Mouse (Mus musculus) subcutaneous adipose tissue, adult 2 months (tissue): ENCODE results near the gene Scn1b. TPM values are rescaled to one million over a fixed set of nuclear protein-coding genes. Genes with fewer than 3 reads are reported as not detected.

Experiments
- polyA plus RNA-seq: library from polyadenylated mRNA; depleted of rRNA; stranded (reverse); fragments of >200 nt; gene quantifications from 2 replicates; pipeline ENCODE4 v1.2.3, GENCODE M21; 2012; ENCODE audit warnings: low replicate concordance; rRNA removed

Gene Scn1b
- 58.1 and 69.7 TPM in 2 replicates for polyA plus RNA-seq

DNA sequence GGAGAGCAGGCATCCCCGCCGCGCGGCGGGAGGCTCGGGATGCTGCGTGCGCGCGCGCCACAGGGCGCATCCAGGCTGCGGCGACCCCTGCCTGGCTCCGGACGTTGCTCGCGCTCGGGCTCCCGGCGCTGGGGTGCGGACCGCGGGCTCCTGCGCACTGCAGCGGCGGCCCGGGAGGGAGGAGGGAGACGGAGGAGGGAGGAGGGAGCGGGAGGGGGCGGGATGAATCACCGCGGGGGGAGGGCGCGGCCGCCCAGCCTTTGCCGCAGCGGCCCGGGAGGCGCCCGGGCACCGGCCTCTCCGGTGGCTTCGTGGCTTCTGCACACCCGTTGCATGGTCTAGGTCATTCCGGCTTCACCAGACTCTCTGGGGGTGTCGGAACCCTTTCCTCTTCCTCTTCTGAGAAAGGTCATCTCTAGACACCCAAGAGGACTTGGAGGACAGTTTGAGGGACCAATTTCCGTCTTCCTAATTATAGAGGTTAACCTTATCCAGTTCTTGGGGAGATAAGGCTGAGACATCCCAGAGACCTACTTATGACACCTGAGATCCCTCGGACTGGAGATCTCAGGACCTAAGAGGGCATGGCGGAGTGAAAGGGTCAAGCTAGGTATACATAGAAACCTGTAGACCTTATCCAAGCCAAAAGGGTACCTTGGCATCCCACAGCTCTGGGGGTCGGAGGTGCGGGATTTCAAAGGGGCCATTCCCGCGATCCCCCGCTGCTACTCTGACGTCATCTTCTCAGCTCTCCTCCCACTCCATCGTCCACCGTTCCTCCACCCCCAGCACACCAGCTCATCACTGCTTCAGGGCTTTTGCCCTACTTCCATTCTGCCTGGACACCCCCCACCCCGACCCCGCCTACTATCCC, at the start of gene Scn1b:
Gene Scn1b (minus strand): TSS at position 153 of the 874 bp plus-strand sequence.

GRCm38 (mm10) chr7:31155296-31156033, 28.7 kb upstream of the Scn1b start, which contains the start of gene Gramd1a:
Gene Gramd1a (minus strand): TSS chr7:31155896.

GRCm38 (mm10) chr7:31115182-31115581, 11.6 kb downstream of the Scn1b start, which contains the start of gene Hpn:
Gene Hpn (minus strand): TSS chr7:31115290.

DNA sequence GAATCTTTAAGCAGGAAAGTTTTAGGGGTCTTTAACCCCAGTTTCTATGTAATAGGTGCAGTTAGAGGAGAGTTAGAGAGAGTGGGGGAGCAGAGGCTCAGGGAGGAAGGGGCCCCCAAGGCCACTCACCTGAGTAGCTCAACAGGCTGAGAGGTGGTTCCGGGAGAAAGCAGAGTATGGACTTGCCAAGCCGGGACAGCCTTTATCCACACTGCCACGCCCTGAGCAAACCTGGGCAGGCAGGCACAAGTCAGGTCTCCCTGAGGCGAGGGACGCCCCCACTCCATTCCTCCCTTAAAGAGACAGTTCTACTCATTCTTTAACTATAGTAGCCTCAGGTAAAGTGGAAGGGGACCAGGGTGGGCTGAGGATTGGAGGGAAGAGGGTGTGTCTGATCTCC, 50.3 kb downstream of the Scn1b start, which contains the start of gene Fxyd3:
Gene Fxyd3 (minus strand): TSS at position 213 of the 400 bp plus-strand sequence.

Other genes with a start within 250 kb of the Scn1b start
- 1.3 and 4.4 TPM in 2 replicates for gene Cd22, start 246.7 kb downstream of the Scn1b start, polyA plus RNA-seq
- 0.72 and 1.3 TPM in 2 replicates for gene Mag, start 212.1 kb downstream of the Scn1b start, polyA plus RNA-seq
- 0.77 and 1.3 TPM in 2 replicates for gene Hamp2, start 202.3 kb downstream of the Scn1b start, polyA plus RNA-seq
- gene Hamp, start 183.0 kb downstream of the Scn1b start, polyA plus RNA-seq, result 0.64 and 3.8 TPM in 2 replicates
- 99.1 and 134 TPM in 2 replicates for gene Usf2, start 170.2 kb downstream of the Scn1b start, polyA plus RNA-seq
- 5.2 and 72.6 TPM in 2 replicates for gene Lsr, start 153.5 kb downstream of the Scn1b start, polyA plus RNA-seq
- 0.40 and 1.7 TPM in 2 replicates for gene Fam187b, start 153.2 kb downstream of the Scn1b start, polyA plus RNA-seq
- gene Fxyd5, start 84.5 kb downstream of the Scn1b start, polyA plus RNA-seq, result 111 and 190 TPM in 2 replicates
- gene Fxyd7, start 75.5 kb downstream of the Scn1b start, polyA plus RNA-seq, result 5.3 and 9.8 TPM in 2 replicates
- gene Fxyd1, start 69.8 kb downstream of the Scn1b start, polyA plus RNA-seq, result 596 and 782 TPM in 2 replicates
- 10.8 and 12.4 TPM in 2 replicates for gene Lgi4, start 67.7 kb downstream of the Scn1b start, polyA plus RNA-seq
- 1.0 and 82.9 TPM in 2 replicates for gene Fxyd3, start 50.3 kb downstream of the Scn1b start, polyA plus RNA-seq
- gene Hpn, start 11.7 kb downstream of the Scn1b start, polyA plus RNA-seq, result 3.1 and 15.4 TPM in 2 replicates
- gene Gramd1a, start 28.9 kb upstream of the Scn1b start, polyA plus RNA-seq, result 113 and 153 TPM in 2 replicates
- gene Scgb2b2, start 163.5 kb upstream of the Scn1b start, polyA plus RNA-seq, result not detected in 2 replicates
- not detected in 2 replicates for gene Scgb1b2, start 164.8 kb upstream of the Scn1b start, polyA plus RNA-seq
- not detected in 2 replicates for gene Scgb2b3, start 235.1 kb upstream of the Scn1b start, polyA plus RNA-seq
- gene Scgb1b3, start 248.6 kb upstream of the Scn1b start, polyA plus RNA-seq, result not detected in 2 replicates